Mouse (Mus musculus): ENCODE data around the gene Rps6.

DNA sequence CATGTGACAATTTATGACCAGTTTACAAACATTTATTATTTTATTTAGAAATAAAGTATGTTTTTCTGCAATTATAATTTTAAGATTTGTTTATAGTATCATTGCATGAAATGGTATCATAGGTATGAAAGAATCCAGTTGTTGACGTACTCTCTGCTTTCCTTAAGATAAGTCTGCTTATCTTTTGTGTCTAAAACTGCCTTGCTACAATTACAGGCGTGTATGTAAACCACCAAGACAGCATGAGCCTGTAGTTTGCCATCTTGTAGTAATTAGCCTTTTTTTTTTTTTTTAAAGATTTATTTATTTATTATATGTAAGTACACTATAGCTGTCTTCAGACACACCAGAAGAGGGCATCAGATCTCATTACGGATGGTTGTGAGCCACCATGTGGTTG, 42.4 kb downstream of the Rps6 start:
- TF ChIP-seq CTCF (IDR thresholded peaks at IDR 0.05; ENCODE audit: control insufficient read depth, insufficient read depth, insufficient replicate concordance, low read depth, low read length) (no peak), POLR2A (IDR thresholded peaks at IDR 0.05; ENCODE audit: control insufficient read depth, low read depth, low read length) (no peak)

Data from testis, adult 2 months (tissue).